Mouse (Mus musculus): ENCODE measurements around the gene Gtf2a1l.
A peak's percentile ranks its signal among the peaks of the same experiment; 100 is the strongest.

Gtf2a1l gene

DNA sequence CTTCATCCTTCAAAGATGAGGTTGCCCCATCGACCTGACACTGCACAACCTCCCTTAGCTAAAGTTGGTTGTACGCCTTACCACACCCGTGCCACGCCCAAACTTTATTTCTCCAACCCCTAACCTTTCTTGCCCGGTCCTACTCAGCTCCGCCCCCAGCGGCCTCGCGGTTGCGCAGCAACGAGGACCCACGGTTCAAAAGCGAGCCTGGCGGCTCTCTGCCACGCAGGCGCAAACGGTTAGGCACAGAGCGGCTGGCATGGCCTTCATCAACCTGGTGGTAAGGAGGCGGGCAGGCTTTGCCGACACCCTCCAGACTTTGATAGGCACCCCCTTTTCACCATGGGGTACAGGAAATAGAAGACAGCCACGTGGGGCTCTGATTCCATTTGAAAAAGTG, at the start of gene Gtf2a1l:
Gtf2a1l (plus strand) TSS at position 209 of the 400 bp plus-strand sequence.
- peak; percentile 48 to 59 for DNase-seq (ENCODE audit: low spot score in 2 of 2)

DNA sequence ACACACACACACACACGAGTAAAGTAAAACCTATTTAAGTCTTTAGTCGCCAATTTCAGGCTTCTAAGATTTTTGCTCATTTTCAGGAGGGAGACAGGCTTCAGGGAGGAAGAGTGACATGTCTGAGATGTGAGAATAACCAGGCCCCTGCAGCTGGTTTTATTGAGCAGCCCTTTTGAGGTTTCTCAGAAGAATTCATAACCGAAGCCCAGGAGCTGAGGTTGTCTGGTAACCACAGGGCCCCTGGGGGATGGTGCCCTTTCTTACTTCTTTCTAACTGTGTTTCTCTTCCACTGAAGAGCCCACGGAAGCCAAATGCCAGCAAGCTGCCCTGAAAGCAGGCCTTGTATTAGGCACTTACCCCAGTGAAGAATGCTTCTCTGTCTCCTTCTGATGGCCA, 47.5 kb upstream of the Gtf2a1l start:
- DNase-seq (ENCODE audit: low spot score in 2 of 2): no peak

DNA sequence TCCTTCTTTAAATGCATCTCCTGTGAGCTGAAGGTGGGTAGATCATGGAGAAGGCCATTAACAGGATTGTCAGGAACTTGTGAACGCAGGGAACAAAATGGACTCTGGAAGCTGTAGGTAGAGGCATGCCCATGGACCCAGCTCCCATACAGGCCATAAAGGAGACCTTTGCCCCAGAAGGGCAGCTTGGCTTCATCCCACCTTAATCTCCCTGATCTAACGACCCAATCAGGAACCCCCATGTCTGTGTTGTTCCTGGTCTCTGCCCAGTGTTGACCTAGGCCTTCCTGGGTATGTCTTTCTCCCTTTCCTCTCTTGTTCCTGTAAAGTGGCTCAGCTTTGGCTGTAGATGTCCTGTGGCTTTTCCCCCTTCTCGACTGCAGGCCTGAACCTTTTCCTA, 47.1 kb upstream of the Gtf2a1l start:
- DNase-seq (ENCODE audit: low spot score in 2 of 2): no peak

DNA sequence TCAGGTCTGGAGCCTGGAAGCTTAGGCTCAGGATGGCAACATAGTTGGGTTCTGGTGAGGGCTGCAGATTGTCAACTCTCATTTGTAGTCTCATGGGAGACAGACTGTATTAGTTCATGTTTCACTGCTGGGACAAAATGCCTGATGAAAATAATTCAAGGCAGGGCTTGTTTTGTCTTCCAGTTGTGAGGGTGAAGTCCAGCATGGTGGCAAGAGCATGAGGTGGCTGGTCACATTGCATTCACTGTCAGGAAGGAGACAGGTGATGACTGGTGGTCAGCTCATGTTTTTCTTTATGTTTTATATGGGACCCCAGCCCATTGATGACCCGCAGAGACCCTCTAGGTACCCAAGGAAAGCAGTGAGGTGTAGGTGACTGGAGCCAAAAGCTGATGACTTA, 45.7 kb upstream of the Gtf2a1l start:
- DNase-seq (ENCODE audit: low spot score in 2 of 2): no peak

DNA sequence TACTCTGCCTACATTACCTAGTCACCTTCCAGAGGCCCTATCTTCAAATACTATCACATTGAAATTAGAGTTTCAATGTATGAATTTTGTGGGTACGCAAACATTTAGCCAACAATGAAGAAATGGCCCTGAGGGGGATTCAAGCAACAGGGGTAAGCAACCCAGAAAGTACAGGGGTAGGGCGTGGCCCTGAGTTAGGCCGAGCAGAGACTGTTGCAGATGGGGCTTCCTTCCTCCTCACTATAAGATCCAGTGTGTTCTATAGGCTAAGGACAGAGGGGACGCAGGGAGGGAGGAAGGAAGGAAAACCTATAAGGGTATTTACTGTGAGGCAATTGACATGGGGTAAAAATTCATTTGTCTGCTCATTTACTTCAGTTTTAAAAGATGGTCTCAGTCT, 44.1 kb upstream of the Gtf2a1l start:
- no peak for DNase-seq (ENCODE audit: low spot score in 2 of 2)

DNA sequence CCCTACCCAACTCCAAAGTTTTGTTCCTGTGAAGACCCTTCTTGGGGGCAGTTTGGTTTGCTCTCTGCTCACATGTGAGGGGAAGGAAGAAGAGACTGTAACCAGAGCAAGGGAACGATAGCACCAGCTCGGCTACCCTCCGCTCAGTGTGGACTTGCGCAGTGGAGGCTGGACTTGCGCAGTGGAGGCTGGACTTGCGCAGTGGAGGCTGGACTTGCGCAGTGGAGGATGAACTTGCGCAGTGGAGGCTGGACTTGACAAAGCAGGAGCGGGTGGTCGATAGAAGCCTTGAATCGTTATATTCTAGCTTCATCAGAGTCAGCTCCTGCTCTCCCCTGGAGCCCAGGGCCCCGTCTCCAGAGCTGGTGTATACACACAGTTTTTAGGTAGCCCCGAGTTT, 43.1 kb upstream of the Gtf2a1l start:
- no peak for DNase-seq (ENCODE audit: low spot score in 2 of 2)

DNA sequence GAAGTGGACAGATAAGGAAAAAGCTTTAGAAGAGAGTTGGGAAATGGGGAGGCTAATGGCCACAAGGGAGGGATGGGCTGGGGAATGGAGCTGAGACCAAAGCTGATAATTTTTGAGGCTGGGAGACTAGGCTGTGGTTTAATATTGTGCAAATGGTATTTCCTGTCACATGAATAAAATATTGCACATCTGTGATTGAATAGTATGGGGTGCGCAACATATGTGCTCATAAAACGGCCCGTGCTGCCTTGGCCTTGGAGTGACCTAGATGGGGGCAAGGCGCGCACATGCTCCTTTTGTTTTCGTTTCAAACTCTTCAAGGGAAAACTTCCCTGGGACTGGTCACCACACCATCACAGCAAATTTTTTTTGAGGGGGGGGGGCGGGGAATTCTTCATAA, 42.5 kb upstream of the Gtf2a1l start:
- no peak for DNase-seq (ENCODE audit: low spot score in 2 of 2)

DNA sequence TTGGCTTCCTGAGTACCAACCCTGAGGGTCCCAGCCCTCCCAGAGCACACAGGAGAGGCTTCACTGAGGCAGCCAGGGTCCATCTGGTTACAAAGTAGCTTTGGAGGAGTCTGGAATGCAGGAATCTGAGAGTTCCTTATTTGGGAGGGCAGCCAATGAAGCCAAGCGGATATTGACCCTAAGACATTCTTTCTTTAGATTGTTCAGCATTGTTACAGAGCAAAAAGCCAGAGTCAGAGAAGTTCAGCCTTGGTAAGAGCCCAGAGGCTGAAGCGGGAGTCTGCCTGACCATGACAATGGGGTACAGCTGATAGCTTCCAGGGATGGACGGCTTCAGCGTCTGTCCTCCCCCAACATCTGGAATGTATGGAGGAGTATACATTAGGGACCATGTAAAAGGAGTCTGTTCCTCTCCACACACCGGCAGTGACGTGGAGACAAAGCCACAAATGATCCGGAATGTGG, 42.1 kb upstream of the Gtf2a1l start:
- DNase-seq (ENCODE audit: low spot score in 2 of 2): no peak

DNA sequence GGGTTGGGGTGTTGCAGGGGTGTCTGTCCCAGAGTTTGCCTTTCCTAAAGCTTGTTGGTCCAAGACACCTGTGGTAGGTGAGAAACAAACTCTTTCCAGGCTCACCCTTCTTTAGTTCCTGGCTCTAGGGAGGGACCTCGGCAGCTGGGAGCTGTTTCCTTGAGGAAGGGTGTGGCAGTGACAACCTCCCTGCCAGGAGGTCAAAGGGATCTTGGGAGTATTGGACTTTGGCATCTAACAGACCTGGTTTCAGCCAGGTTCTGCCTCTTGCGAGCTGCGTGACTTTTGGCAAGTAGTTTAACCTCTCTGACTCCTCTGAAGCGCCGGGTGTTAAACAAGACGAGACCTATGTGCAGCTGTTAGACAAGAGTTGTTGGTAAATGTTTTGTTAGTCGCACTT, 41.3 kb upstream of the Gtf2a1l start:
- no peak for DNase-seq (ENCODE audit: low spot score in 2 of 2)

DNA sequence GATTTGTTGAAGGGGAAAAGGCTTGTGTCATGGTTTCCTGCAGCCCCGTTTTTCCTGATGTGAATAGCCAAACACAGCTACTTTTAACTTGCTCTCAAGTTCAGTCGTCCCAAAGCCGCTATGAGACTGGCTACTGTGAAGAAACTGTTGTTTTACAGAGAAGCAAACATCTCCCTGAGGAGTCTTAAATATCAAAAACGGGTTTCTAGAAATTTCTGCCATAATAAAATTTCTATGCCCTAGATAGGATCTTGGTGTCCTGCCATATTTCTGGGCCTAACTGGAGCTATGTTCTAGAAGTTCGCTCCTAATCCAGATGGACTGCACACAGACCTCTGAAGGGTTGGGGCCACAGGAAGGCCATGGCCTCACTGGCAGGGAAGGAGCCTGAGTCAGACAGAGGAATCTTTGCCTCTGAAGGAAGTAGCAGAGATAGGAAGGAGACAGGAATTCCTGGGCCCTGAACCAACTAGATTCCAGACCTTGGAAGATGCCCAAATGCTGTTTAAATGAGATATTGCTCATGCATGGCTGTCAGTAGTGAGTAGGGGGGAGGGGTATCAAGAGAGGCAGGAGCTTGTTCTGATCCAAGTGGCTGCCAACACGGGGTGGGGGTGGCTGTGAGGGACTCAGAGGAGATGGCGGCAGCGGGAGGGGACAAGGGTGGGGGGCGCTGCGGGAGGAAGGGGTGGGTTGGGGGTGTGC, 39.6 kb upstream of the Gtf2a1l start:
- DNase-seq (ENCODE audit: low spot score in 2 of 2): no peak

DNA sequence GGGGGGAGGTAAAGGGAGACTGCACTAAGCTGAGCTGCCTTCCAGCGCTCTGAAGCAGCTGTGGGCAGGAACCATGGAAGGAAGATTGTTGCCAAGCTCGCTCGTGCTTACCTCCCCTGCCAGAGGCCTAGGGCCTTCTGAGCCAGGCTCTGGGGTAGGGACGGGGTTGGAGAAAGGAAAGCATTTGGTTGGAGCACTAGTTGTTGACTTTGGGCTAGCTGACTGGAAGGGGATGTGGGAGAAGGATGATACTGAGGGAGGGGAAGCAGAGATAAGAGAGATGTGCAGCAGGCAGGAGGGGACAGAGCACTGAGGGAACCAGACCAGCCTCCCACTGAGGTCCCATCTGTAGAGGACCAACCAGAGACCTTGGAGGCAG, 39.1 kb upstream of the Gtf2a1l start:
- DNase-seq (ENCODE audit: low spot score in 2 of 2): no peak

DNA sequence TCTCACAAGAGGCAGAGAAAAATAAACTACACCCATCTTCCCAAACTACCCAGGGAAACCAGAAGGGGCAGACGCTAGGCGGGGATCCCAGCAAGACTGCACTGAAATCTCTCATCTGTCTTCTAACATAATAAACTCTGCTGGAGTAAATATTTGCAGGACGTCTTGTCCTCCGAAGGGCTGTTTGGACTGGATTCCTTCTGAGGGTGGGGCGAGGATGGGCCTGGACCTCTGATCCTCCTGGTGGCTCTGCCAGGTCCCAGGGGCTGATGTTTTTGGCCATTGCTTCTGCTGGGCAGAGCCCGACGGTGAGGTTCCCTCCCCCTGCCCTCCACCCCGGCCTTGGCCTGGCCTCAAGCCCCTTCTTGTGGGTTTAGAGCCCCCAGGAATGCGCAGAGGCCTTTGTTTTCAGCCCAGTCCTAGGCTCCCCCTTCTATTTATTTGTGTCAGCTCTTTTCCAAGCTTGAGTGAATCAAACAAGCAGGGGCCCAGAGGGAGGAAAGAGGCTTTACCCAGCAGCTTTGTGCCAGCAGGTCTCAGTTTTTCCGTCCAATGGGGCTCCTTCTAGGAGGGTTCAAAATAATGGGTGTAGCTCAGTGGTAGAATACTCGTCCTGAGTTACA, 38.4 kb upstream of the Gtf2a1l start:
- no peak for DNase-seq (ENCODE audit: low spot score in 2 of 2)

DNA sequence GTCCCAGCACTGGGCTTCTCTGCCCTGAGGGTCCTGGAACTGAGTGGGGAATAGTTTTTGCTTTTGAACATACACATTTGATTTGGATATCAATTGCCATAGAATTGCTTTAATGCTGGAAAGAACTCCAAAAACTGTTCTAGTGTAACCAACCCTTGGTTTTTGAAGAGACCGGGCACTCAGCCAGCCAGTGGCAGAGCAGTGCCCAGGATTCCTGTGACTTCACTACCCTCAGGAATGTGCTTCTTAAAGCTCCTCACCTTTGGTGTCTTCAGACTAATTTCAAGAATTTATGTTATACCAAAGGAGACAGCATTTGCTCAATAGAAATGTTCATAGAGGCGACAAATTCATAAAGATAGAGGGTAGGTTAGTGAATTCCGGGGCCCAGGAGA, 37.9 kb upstream of the Gtf2a1l start:
- no peak for DNase-seq (ENCODE audit: low spot score in 2 of 2)

DNA sequence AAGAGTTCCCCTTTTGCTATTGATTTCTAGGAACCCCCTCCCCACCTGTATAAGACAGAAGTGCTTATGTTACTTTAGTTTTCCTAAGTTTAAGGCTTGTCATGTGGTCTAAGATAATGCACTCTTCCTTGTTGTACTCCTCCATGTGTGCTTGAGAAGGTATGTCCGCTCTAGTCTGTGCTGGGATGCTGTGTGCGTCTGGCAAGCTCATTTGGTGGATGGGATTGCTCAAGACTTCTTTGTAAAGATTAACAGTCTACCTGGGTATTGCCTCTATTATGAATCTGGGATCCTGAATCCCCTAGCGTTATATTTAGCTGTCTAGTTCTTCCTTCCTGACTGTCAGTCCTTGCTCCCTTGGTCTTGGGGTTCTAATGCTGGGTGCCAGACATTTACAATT, 35.8 kb upstream of the Gtf2a1l start:
- DNase-seq (ENCODE audit: low spot score in 2 of 2): no peak

DNA sequence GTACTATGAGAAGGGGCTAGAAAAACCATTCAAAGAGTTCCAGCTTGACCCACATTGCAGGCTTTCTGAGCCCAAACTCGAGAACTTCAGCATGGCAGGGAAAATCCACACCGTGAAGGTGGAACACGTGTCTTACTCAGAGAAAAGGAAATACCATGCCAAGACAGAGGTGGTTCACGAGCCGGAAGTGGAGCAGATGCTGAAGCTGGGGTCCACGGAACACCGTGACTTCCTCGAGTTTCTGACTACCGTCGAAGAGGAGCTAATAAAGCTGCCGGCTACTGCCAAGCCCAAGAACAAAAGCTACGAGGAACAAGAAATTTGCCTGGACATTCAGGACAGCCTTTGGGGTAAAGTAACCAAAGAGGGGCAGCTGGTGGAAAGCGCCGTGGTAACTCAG, 32.4 kb upstream of the Gtf2a1l start:
- no peak for DNase-seq (ENCODE audit: low spot score in 2 of 2)

DNA sequence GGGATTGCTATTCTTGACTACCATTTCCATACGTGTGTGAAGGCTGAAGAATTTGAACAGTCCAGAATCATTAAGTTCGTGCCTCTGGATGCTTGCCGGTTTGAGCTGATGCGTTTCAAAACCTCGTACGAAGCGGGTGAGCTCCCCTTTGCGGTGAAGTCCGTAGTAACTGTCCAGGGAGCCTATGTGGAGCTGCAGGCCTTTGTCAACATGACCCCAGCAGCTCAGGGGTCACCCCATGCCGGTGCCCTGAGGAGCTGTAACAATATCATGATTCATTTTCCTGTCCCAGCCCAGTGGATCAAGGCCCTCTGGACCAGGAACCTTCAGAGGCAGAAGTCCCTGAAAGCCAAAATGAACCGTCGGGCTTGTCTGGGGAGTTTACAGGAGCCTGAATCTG, 31.9 kb upstream of the Gtf2a1l start:
- DNase-seq (ENCODE audit: low spot score in 2 of 2): no peak

DNA sequence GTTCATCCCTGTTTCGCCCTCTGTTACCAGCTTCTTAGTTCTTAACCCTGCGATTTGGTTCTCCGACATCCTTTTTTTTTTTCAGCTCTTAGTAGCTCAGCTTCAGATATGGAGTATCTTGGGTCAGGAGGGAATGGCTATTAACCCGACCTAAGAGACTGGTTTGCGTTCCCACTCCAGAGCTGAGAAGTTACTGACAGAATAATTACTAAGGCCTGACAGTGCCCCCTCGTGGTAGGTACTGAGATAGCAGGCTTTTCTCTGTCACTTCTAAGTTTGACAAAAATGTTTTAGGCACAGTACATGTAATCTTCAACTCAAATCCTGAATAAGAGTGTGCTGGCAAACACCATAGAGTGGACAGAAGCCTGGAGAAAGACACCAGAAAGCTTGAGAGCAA, 27.4 kb upstream of the Gtf2a1l start:
- DNase-seq (ENCODE audit: low spot score in 2 of 2): peak; percentile 67 to 81

DNA sequence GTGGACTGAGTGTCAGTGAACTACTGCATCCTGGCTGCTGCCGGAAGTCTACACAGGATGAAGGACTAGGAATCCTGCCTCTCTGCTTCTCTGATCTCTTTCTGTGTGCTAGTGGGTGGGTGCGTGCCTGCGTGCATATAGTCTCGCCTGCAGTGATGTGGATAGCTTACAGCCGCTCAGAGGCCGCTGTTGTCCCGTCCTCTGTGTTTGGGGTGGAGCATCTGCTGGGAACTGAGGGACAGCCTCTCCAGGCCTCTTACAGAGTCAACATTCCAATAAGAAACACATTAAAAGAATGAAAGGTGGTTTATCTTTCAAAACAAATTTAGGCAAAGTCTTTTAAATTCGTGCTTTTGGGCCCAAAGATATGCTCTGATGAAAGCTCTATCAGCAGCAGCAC, 26.6 kb upstream of the Gtf2a1l start:
- DNase-seq (ENCODE audit: low spot score in 2 of 2): no peak

DNA sequence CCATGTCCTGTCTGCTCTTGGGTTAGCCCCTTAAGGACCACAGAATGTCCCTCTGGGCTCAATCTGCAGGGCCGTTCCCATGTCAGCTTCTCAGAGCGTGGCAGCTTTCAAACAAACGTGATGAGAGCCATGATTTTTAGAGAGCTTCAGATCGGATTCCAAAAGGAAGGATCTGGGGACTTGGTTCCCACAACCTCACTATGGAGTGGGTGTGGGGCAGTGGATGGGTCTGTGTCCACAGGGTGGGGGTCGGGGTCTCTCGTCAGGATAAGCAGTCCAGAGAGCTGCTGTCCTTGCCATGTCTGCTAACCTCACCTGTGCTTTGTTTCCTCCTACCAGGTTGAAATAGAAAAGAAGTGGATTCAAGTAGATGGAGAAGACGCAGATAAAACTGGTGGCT, 23.6 kb upstream of the Gtf2a1l start:
- DNase-seq (ENCODE audit: low spot score in 2 of 2): no peak

DNA sequence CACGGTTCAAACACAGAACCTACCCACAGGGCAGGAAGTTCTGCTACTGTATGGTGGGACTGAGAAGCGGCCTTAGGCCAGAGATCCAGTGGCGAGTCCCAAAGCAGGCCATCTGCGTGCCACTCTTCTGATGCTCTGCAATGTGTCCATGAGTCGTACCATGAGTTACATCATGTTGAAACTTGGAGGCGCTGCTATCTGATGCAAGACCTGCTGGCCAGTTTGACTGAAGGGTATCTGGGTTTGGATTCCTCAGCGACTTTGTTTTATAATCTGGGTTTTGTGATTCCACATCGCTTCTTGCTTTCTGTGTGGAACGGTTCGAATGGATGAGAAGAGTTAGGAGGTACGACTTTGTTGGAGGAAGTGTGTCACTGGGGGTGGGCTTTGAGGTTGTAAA, 23.2 kb upstream of the Gtf2a1l start:
- DNase-seq (ENCODE audit: low spot score in 2 of 2): no peak

DNA sequence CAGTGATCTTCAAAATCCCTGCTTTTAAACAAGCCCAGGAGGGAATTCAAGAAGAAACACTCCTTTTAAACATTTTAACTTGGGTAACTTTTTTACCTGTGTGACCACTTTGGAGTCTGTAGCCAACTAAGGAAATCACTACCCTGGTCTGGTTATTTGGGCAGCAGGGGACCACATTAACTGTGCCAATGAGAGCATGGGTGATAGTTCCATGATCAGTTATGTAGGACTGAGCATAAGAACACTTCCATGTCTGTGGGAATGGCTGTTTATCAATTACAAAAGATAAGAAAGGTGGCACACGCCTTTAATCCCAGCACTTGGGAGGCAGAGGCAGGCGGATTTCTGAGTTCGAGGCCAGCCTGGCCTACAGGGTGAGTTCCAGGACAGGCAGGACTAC, 21.3 kb upstream of the Gtf2a1l start:
- no peak for DNase-seq (ENCODE audit: low spot score in 2 of 2)

DNA sequence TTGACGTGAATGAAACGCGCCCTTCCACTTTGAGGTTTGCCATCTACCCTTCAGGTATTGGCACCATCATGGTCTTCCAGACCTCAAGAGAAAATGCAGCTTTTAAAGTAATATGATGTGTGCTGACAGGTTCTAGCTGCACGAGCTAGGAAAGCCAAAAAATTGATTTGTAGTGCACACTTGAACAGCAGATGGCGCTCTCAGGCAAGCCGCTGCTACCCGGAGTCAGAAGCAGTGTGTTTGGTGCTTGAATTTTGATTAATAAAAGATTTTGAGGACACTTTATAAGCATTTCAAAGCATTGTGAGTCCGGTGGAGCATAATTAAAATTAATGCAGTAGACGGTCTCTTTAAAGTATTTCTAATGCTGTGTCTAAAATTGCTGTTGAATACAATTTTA, 16.4 kb upstream of the Gtf2a1l start:
- DNase-seq (ENCODE audit: low spot score in 2 of 2): peak; percentile 68 to 86

DNA sequence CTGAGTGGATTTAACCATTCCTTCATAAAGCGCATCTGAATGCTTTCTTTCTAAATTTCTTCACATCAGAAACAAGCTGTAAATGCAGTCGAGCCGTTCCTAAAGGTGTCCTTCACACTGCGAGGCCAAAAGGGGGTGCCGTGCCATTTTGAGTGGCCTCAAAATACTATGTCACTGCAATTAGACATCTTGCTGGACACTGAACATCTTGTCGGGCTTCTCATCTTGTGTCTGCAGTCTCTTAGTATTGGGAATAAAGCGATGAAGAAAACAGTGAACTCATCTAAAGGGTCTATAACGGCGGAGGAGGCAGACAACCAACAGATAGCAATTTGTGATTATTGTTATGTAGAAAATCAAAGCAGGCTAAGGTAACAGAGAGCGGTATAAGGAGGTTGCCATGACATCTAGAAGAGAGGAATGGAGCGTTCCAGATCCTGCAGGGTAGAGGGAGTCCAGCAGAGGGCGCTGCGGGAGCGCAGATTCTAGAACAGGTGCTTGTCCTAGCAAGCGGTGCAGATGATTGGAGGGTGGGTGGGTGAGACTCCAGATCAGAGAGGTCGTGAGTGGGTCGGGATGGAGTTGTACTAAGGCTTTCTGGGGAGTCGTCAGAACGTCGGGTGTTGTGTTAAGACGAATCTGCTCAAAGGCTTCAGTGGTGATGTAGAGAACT, 15.6 kb upstream of the Gtf2a1l start:
- peak; percentile 91 to 92 for DNase-seq (ENCODE audit: low spot score in 2 of 2)
